Comparison of ENCODE assay signal across 23 mouse cellular contexts in genomic region chr8:113854622-113855293, GRCm38 (mm10). TPM values are rescaled to one million over a fixed set of nuclear protein-coding genes. Genes with fewer than 3 reads are reported as not detected.
DNase-seq lines count a peak whose midpoint lies in the region; ATAC-seq and TF ChIP-seq lines count a peak whose summit lies in the region.
"Had no signal": no experiment of that assay in that cellular context is flagged by ENCODE, and none has a peak within 500 bp of the region (broad histone marks: within the 10 kb centered on the region; RNA-seq: fewer than 3 reads in every experiment).

No protein-coding gene starts in this region.

- H3K36me3 ChIP-seq in forebrain, embryonic 14.5 days (ENCODE audit: control insufficient read depth, insufficient read depth, low read length): no peaks in the 10 kb centered on the region
- H3K36me3 ChIP-seq in forebrain, embryonic 13.5 days (ENCODE audit: poor library complexity, severe bottlenecking): no peaks in the 10 kb centered on the region
- H3K36me3 ChIP-seq in heart, embryonic 10.5 days: no peaks in the 10 kb centered on the region
- no peaks in the 10 kb centered on the region for H3K36me3 ChIP-seq in heart, adult 2 months (ENCODE audit: control insufficient read depth, insufficient read depth, low read length)
- H3K36me3 ChIP-seq in midbrain, embryonic 11.5 days (ENCODE audit: control insufficient read depth, insufficient read depth, low read length): no peaks in the 10 kb centered on the region
- H3K36me3 ChIP-seq in midbrain, embryonic 13.5 days: no peaks in the 10 kb centered on the region
- H3K36me3 ChIP-seq: embryonic facial prominence, embryonic 15.5 days; hindbrain, embryonic 12.5 days had no signal

- ATAC-seq in forebrain, embryonic 14.5 days: no peak
- ATAC-seq in forebrain, embryonic 13.5 days: no peak
- ATAC-seq in midbrain, embryonic 11.5 days (ENCODE audit: low FRiP score): no peak
- ATAC-seq in midbrain, embryonic 13.5 days: no peak
- ATAC-seq: hindbrain, embryonic 16.5 days; inflammation-experienced regulatory T-cells, adult 6 months had no signal

- no peak for TF ChIP-seq CTCF in heart, adult 2 months (IDR thresholded peaks at IDR 0.05)

- no peak overlapping the region for H3K4me2 ChIP-seq in forebrain, embryonic 14.5 days (ENCODE audit: low read length)
- H3K4me2 ChIP-seq in forebrain, embryonic 13.5 days: no peak overlapping the region
- H3K4me2 ChIP-seq in midbrain, embryonic 11.5 days: no peak overlapping the region
- no peak overlapping the region for H3K4me2 ChIP-seq in midbrain, embryonic 13.5 days (replicated peaks)
- H3K4me2 ChIP-seq: embryonic facial prominence, embryonic 15.5 days; hindbrain, embryonic 12.5 days had no signal

- H3K9me3 ChIP-seq in forebrain, embryonic 14.5 days (replicated peaks; ENCODE audit: control insufficient read depth, low read length): 0 out of 2 replicates have a peak, but pooled peaks cover 3% of the 10 kb centered on the region
- H3K9me3 ChIP-seq in forebrain, embryonic 13.5 days (replicated peaks): no peaks in the 10 kb centered on the region
- H3K9me3 ChIP-seq in heart, embryonic 10.5 days: no peaks in the 10 kb centered on the region
- no peaks in the 10 kb centered on the region for H3K9me3 ChIP-seq in midbrain, embryonic 11.5 days (ENCODE audit: control insufficient read depth, low read length)
- H3K9me3 ChIP-seq in midbrain, embryonic 13.5 days: no peaks in the 10 kb centered on the region; the same call in 1 of the 2 replicates
- H3K9me3 ChIP-seq: embryonic facial prominence, embryonic 15.5 days; hindbrain, embryonic 12.5 days had no signal

- H3K4me3 ChIP-seq in forebrain, embryonic 14.5 days (ENCODE audit: low read depth, low read length): no peak overlapping the region
- no peak overlapping the region for H3K4me3 ChIP-seq in forebrain, embryonic 13.5 days
- H3K4me3 ChIP-seq in heart, embryonic 10.5 days: no peak overlapping the region
- no peak overlapping the region for H3K4me3 ChIP-seq in heart, adult 2 months
- no peak overlapping the region for H3K4me3 ChIP-seq in midbrain, embryonic 11.5 days (ENCODE audit: low read depth, low read length)
- no peak overlapping the region for H3K4me3 ChIP-seq in midbrain, embryonic 13.5 days (replicated peaks)
- H3K4me3 ChIP-seq: embryonic facial prominence, embryonic 15.5 days; erythroblast, embryonic 14.5 days; gastrocnemius, adult 2 months; hindbrain, embryonic 12.5 days had no signal

- intact Hi-C loops in heart, adult 2 months (cut with DNase I): loop anchor here (5.0 to 10.0 kb wide), 2 partner anchors 190 to 208 kb away; no protein-coding TSS in a partner anchor

- 69% methylated on average over 8 of the region's 8 CpGs for WGBS in forebrain, embryonic 14.5 days
- WGBS in forebrain, embryonic 13.5 days: 79% methylated on average over 8 of the region's 8 CpGs
- 78% methylated on average over 8 of the region's 8 CpGs for WGBS in heart, embryonic 10.5 days
- WGBS in heart, adult 2 months: 77% methylated on average over 8 of the region's 8 CpGs
- WGBS in midbrain, embryonic 11.5 days: 80% methylated on average over 8 of the region's 8 CpGs
- 81% methylated on average over 8 of the region's 8 CpGs for WGBS in midbrain, embryonic 13.5 days

- TF ChIP-seq POLR2A in heart, adult 2 months (IDR thresholded peaks at IDR 0.05; ENCODE audit: insufficient read depth, low read depth, low read length): no peak

- no peaks in the 10 kb centered on the region for H3K79me2 ChIP-seq in heart, adult 2 months (replicated peaks; ENCODE audit: control insufficient read depth, insufficient read depth, low read length)

- no peaks in the 10 kb centered on the region for H3K4me1 ChIP-seq in forebrain, embryonic 14.5 days (ENCODE audit: control insufficient read depth, insufficient read depth, low read length)
- H3K4me1 ChIP-seq in forebrain, embryonic 13.5 days: peaks cover 9% of the 10 kb centered on the region; the same call in 1 of the 2 replicates
- H3K4me1 ChIP-seq in heart, embryonic 10.5 days: no peaks in the 10 kb centered on the region
- no peaks in the 10 kb centered on the region for H3K4me1 ChIP-seq in heart, adult 2 months (ENCODE audit: control insufficient read depth, insufficient read depth, low read length)
- H3K4me1 ChIP-seq in midbrain, embryonic 11.5 days (ENCODE audit: control insufficient read depth, insufficient read depth, low read length): no peaks in the 10 kb centered on the region
- H3K4me1 ChIP-seq in midbrain, embryonic 13.5 days (replicated peaks): no peaks in the 10 kb centered on the region
- H3K4me1 ChIP-seq: embryonic facial prominence, embryonic 15.5 days; hindbrain, embryonic 12.5 days had no signal

- no peaks in the 10 kb centered on the region for H3K27me3 ChIP-seq in forebrain, embryonic 14.5 days (replicated peaks; ENCODE audit: control insufficient read depth, insufficient read depth, low read length)
- 0 out of 2 replicates have a peak, but pooled peaks cover 3% of the 10 kb centered on the region for H3K27me3 ChIP-seq in forebrain, embryonic 13.5 days
- H3K27me3 ChIP-seq in heart, embryonic 10.5 days (ENCODE audit: insufficient read depth, poor library complexity, severe bottlenecking): peaks cover 18% of the 10 kb centered on the region
- no peaks in the 10 kb centered on the region for H3K27me3 ChIP-seq in heart, adult 2 months (ENCODE audit: control insufficient read depth, insufficient read depth, low read length)
- peaks cover 4% of the 10 kb centered on the region; the same call in 1 of the 2 replicates for H3K27me3 ChIP-seq in midbrain, embryonic 11.5 days (ENCODE audit: control insufficient read depth, insufficient read depth, low read length)
- peaks cover 14% of the 10 kb centered on the region for H3K27me3 ChIP-seq in midbrain, embryonic 13.5 days

- TF ChIP-seq EP300 in heart, adult 2 months (IDR thresholded peaks at IDR 0.05; ENCODE audit: insufficient read depth, low read depth, low read length): no peak

- DNase-seq in forebrain, embryonic 14.5 days (ENCODE audit: low spot score): peak; percentile 51
- peak; percentile 46 for DNase-seq in heart, embryonic 10.5 days (ENCODE audit: low spot score)
- no peak for DNase-seq in heart, adult 2 months
- DNase-seq in midbrain, embryonic 11.5 days (ENCODE audit: low spot score, missing footprints): peak; percentile 53
- DNase-seq in left cerebral cortex, adult 18-20 months (ENCODE audit: low spot score in 2 of 2): no peak
- DNase-seq: adrenal gland, postnatal 10 days; cerebellum, adult 18-20 months; embryo, embryonic 11 days; gastrocnemius, adult 2 months; gastrocnemius, postnatal 25 days; heart, postnatal 10 days; heart, postnatal 4 days had no signal

- no peak overlapping the region for H3K9ac ChIP-seq in forebrain, embryonic 14.5 days (ENCODE audit: low read length)
- no peak overlapping the region for H3K9ac ChIP-seq in forebrain, embryonic 13.5 days
- no peak overlapping the region for H3K9ac ChIP-seq in heart, adult 2 months (ENCODE audit: low read depth, low read length)
- no peak overlapping the region for H3K9ac ChIP-seq in midbrain, embryonic 11.5 days (ENCODE audit: low read length)
- H3K9ac ChIP-seq in midbrain, embryonic 13.5 days (replicated peaks): no peak overlapping the region
- H3K9ac ChIP-seq: embryonic facial prominence, embryonic 15.5 days; hindbrain, embryonic 12.5 days had no signal

- H3K27ac ChIP-seq in forebrain, embryonic 14.5 days (ENCODE audit: low read depth, low read length): peak overlapping the region; percentile 35
- H3K27ac ChIP-seq in forebrain, embryonic 13.5 days: no peak overlapping the region
- H3K27ac ChIP-seq in heart, embryonic 10.5 days: no peak overlapping the region
- H3K27ac ChIP-seq in heart, adult 2 months: no peak overlapping the region
- no peak overlapping the region for H3K27ac ChIP-seq in midbrain, embryonic 11.5 days (ENCODE audit: low read depth, low read length)
- H3K27ac ChIP-seq in midbrain, embryonic 13.5 days: no peak overlapping the region
- H3K27ac ChIP-seq: embryonic facial prominence, embryonic 15.5 days; gastrocnemius, adult 2 months; hindbrain, embryonic 12.5 days had no signal

RNA-seq across cellular contexts. Expression of gene Adamts18, which starts 6.2 kb away (rescaled TPM):
- 8.8 and 13.3 TPM in 2 replicates for polyA plus RNA-seq in forebrain, embryonic 14.5 days (2014; fragmentation: Nextera tagmentation; extraction: Ambion mirVana)
- 8.3 and 14.3 TPM in 2 replicates for polyA plus RNA-seq in forebrain, embryonic 13.5 days (2015; fragmentation: Nextera tagmentation; extraction: Ambion mirVana)
- 1.2 and 5.2 TPM in 2 replicates for polyA plus RNA-seq in heart, embryonic 10.5 days (2016; fragmentation: Nextera tagmentation; extraction: Ambion mirVana)
- not detected for total RNA-seq in heart, adult 2 months (2021)
- polyA plus RNA-seq in heart, adult 2 months (2012; rRNA removed): 0.04 TPM in 1 of 2 replicates, not detected in the other
- polyA plus RNA-seq in midbrain, embryonic 11.5 days (2014; fragmentation: Nextera tagmentation; extraction: Ambion mirVana): 0.50 and 0.68 TPM in 2 replicates
- polyA plus RNA-seq in midbrain, embryonic 13.5 days (2015; fragmentation: Nextera tagmentation; extraction: Ambion mirVana): 3.1 and 4.5 TPM in 2 replicates
- total RNA-seq in left cerebral cortex, adult 18-20 months (2021): 1 to 10 TPM; 1.6 TPM
- total RNA-seq: common myeloid progenitor, adult 5-6 weeks; granulocyte monocyte progenitor cell, adult 5-6 weeks; MEL had no signal
- polyA plus RNA-seq: C2C12; erythroblast, embryonic 14.5 days; inflammation-experienced regulatory T-cells, adult 6 months had no signal

Comparison
In these comparisons a context has a peak if more than half of its experiments do, and no peak if none do; other contexts are left out.
1. DNase-seq: peak in forebrain, embryonic 14.5 days (single experiment), heart, embryonic 10.5 days (single experiment) and midbrain, embryonic 11.5 days (single experiment); none in heart, adult 2 months (0 of 2) and left cerebral cortex, adult 18-20 months (0 of 2).